Mouse (Mus musculus) midbrain, embryonic 13.5 days (tissue): ENCODE results near the gene Map2k1. TPM values are rescaled to one million over a fixed set of nuclear protein-coding genes. Genes with fewer than 3 reads are reported as not detected.
"Not testable (repeated sequence)": the region's sequence is repeated elsewhere in the genome, so short reads cannot be mapped to it uniquely, and the experiment has no call there.

Source experiments
- ATAC-seq: fragments of 200-750 bp; cut with Nextera tagmentation; 2 replicates; pipeline ENCODE4 v1.8.0; 2017; ENCODE audit warnings: mild to moderate bottlenecking, moderate TSS enrichment, moderate library complexity
- H3K27ac ChIP-seq: fragments of 300-500 bp; sonication (generic); 2 replicates; pipeline ENCODE4 v1.5.1; 2015; ENCODE audit warnings: inconsistent platforms, mild to moderate bottlenecking, moderate library complexity
- H3K27me3 ChIP-seq: fragments of 300-500 bp; sonication (generic); 2 replicates; pipeline ENCODE4 v1.6.1; 2015; ENCODE audit warnings: mild to moderate bottlenecking, inconsistent platforms
- H3K36me3 ChIP-seq: fragments of 300-500 bp; sonication (generic); 2 replicates; pipeline ENCODE4 v1.6.1; 2015; ENCODE audit warnings: mild to moderate bottlenecking, inconsistent platforms
- H3K4me1 ChIP-seq: fragments of 300-500 bp; sonication (generic); replicated peaks from 2 replicates; pipeline ENCODE4 v1.6.1; 2015; ENCODE audit warnings: inconsistent platforms
- H3K4me2 ChIP-seq: fragments of 300-500 bp; sonication (generic); replicated peaks from 2 replicates; pipeline ENCODE4 v1.6.1; 2015; ENCODE audit warnings: moderate library complexity, mild to moderate bottlenecking, inconsistent platforms
- H3K4me3 ChIP-seq: fragments of 300-500 bp; sonication (generic); replicated peaks from 2 replicates; pipeline ENCODE4 v1.5.1; 2015; ENCODE audit warnings: mild to moderate bottlenecking, inconsistent platforms
- H3K9ac ChIP-seq: fragments of 300-500 bp; sonication (generic); replicated peaks from 2 replicates; pipeline ENCODE4 v1.6.1; 2015; ENCODE audit warnings: mild to moderate bottlenecking, inconsistent platforms
- H3K9me3 ChIP-seq: fragments of 300-500 bp; sonication (generic); 2 replicates; pipeline ENCODE4 v1.6.1; 2016; ENCODE audit warnings: mild to moderate bottlenecking, inconsistent platforms
- WGBS: fragments of 180-500 bp; shearing (Covaris S2); methylation state at CpG from one replicate; pipeline ENCODE4 v1.1.7; 2015; 5-methylcytosine and 5-hydroxymethylcytosine counted together
- microRNA-seq: library from miRNA; unstranded; fragments of <30 nt; microRNA quantifications from one replicate; pipeline ENCODE4, GENCODE M21; 2016
- polyA plus RNA-seq: library from polyadenylated mRNA; unstranded; fragments of >200 nt; fragmentation: Nextera tagmentation; extraction: Ambion mirVana; gene quantifications from 2 replicates; pipeline ENCODE4 v1.2.1, GENCODE M21; 2015

Map2k1 gene
- polyA plus RNA-seq, 1 experiment from 2014 or later, result 46.6 TPM

DNA sequence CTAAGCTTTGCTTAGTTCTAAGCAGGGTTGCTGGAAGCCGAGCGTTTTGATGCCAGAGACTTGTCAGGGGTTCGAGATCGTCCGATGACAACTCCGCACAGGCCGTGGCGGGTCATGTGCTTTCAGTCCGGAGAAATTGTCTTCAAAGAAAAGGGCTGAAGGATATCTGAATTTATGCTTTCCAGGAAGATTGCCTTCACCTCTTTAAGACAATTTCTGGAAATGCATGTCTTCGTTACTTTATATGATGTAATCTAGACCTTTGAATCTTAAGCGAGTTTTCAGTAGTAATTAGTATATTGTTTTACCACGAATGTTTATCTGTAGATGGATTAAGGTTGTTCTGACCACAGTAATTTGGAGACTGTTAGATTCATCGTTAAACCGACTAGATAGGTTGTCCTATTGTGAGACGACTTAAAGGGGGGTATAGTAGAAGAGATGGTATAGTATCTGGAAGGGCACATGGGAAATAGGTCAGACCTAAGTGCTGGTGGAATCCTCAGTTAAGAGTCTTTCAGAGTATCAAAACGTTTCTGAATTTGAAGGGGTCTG lies 79.7 kb downstream of the Map2k1 start:
- Histone ChIP-seq H3K9ac (peak overlapping the region; percentile 86), H3K27me3 (no peaks in the 10 kb centered on the region), H3K9me3 (no peaks in the 10 kb centered on the region), H3K4me2 (peak overlapping the region; percentile 92), H3K27ac (peak overlapping the region; percentile 71), H3K36me3 (peaks cover 40% of the 10 kb centered on the region), H3K4me3 (peak overlapping the region; percentile 94), H3K4me1 (peaks cover 27% of the 10 kb centered on the region)
- under 1% methylated on average over 16 of the region's 16 CpGs for WGBS
- ATAC-seq, result no peak

DNA sequence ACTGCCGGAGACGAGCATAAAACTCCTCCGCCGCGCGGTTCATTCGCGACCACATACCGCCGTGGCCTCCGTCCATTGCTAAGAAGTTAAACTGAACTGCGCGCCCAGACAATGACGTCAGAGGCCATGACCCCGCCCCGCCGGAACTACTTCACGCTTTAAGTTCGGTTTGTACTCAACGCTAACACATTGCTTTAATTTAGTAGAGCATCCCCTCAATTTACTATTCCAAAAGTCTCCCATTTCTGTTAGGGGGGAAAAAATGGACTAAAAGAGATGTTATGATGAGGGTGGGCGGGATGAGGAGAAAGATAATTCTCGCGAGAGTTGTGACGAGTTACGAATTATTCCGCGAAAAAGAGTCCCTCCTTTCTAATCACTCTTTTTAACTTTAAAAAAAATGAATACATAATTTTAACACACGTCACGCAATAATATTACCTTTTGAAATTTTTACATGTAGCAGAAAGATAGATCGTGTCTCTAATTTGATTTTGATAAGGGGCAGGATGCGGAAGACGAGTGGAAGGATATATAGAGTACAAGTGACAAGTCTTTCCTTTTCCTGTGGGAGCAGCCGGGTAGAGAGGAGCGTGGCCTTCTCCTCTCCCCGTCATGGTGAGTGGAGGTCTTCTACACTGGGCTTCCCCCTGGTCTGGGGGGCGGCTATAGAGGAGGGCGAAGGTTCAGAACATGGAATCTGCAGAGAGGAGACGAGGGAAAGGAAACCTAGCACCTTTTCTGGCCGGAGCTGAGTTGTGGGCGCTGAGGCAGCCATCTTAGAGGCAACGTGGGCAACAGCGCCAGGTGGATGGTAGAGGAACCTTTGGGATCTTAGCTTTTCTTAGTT lies 80.4 kb downstream of the Map2k1 start, which contains the start of the genes Zwilch and Rpl4:
TSS of gene Zwilch (minus strand) at position 289 of the 850 bp plus-strand sequence.
TSS of gene Rpl4 (plus strand) at position 560 of the 850 bp plus-strand sequence.
- Histone ChIP-seq H3K4me2 (peak within 1 kb of the TSS; percentile 92), H3K36me3 (peaks cover 35% of the 10 kb centered on the region), H3K4me1 (peaks cover 25% of the 10 kb centered on the region), H3K27me3 (no peaks in the 10 kb centered on the region), H3K9me3 (no peaks in the 10 kb centered on the region), H3K27ac (peak within 1 kb of the TSS; percentile 76), H3K4me3 (peak within 1 kb of the TSS; percentile 94), H3K9ac (peak within 1 kb of the TSS; percentile 86)
- 0% methylated on average over 42 of the region's 42 CpGs for WGBS
- peak; percentile 92 for ATAC-seq

DNA sequence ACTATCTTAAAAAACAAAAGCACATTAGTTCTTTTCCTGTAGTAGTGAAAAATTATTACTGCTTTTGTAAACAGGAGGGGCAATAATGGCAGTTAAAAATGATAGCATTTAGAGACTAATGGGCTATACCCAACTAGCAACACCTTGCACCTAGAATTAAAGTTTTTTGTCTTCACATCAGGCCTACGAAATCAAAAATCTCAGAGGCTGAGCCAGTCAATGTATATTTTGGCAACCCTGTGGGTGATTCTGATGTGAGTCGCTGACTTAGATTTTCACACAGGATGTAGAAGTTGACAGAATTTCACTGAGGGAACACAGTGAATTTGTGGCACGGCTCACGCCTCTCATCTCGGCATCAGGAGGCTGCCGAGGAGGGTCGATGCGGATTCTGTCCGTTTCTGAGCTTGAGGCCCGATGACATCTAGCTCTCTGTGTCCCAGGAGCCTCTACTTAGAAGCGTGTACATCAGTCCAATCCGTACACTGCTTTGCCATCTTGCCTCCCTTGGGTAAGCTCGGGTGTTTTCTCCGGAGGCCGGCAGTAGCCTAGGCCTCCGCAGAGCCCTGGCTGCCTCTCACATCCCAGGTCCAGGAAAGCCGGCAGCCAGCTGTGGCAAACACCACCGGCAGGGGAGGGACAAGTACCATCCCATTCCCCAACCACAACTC lies 81.2 kb downstream of the Map2k1 start:
- peak overlapping the region; percentile 87 for H3K4me2 ChIP-seq
- peak overlapping the region; percentile 76 for H3K27ac ChIP-seq
- no peaks in the 10 kb centered on the region for H3K27me3 ChIP-seq
- 3% methylated on average over 18 of the region's 18 CpGs for WGBS
- peak; percentile 71 for ATAC-seq
- peak overlapping the region; percentile 94 for H3K4me3 ChIP-seq
- H3K9me3 ChIP-seq, result no peaks in the 10 kb centered on the region
- H3K4me1 ChIP-seq, result peaks cover 25% of the 10 kb centered on the region
- peaks cover 28% of the 10 kb centered on the region for H3K36me3 ChIP-seq
- H3K9ac ChIP-seq, result peak overlapping the region; percentile 76

DNA sequence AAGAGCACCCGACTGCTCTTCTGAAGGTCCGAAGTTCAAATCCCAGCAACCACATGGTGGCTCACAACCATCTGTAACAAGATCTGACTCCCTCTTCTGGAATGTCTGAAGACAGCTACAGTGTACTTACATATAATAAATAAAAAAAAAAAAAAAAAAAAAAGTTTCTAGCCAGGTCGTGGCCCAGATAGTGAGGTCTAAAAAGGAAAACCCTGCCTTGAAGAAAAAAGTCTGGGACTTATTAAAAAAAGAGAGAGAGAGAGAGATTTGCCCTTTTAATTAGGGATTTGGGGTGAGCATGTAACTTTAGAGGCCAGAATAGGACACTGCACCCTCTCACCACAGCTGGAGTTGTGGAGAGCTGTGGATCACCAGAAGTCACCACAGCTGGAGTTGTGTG lies 83.5 kb downstream of the Map2k1 start:
- H3K4me3 ChIP-seq, H3K27ac ChIP-seq, H3K36me3 ChIP-seq, H3K4me2 ChIP-seq, H3K9me3 ChIP-seq, H3K9ac ChIP-seq, H3K27me3 ChIP-seq, ATAC-seq: not testable (repeated sequence)
- 98% methylated on average over 3 of the region's 3 CpGs for WGBS
- peaks cover 21% of the 10 kb centered on the region for H3K4me1 ChIP-seq

DNA sequence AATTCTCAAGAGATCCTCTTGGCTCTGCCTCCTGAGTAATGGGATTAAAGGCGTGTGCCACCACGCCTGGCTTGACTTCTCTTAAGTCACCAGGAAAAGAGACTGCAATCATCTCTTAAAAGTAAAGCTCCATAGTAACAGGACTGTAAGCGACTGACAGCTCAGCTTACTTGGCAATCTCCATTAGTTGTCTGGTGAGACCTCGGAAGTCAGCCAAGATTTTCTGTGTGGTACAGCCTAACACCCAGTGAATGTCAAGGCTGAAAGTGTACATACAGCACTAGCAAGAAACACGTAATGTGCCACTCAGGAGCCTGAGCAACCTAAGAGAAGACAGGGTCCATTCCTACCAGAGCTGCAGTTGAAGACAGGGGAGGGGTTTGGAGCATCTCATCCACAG lies 93.0 kb downstream of the Map2k1 start:
- no peaks in the 10 kb centered on the region for H3K4me1 ChIP-seq
- H3K27ac ChIP-seq, result no peak overlapping the region
- 91% methylated on average over 5 of the region's 5 CpGs for WGBS
- no peaks in the 10 kb centered on the region for H3K27me3 ChIP-seq
- no peak overlapping the region for H3K9ac ChIP-seq
- H3K4me2 ChIP-seq, result no peak overlapping the region
- no peak overlapping the region for H3K4me3 ChIP-seq
- H3K36me3 ChIP-seq, result peaks cover 27% of the 10 kb centered on the region
- no peak for ATAC-seq
- H3K9me3 ChIP-seq, result no peaks in the 10 kb centered on the region

DNA sequence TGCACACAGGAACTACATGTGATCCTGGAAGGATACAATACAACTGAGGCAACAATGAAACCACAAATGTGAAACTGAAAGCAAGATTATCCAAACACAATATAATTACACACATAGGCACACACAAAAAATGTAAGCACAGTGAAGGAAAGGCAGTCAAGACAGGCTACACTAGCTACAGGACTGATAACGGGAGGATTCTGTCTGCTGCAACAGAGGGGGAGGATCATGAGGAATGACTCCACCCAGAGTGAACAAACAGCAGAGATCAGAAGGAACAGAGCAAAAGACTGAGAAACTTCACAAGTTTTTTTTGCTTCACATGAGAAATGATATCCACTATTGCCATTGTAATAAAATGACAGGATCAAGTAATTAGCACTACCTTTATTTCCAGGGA lies 96.8 kb downstream of the Map2k1 start:
- 97% methylated on average over 1 of the region's 1 CpGs for WGBS
- Histone ChIP-seq H3K9me3 (no peaks in the 10 kb centered on the region), H3K4me3 (no peak overlapping the region), H3K4me2 (no peak overlapping the region), H3K9ac (no peak overlapping the region), H3K4me1 (no peaks in the 10 kb centered on the region), H3K36me3 (peaks cover 32% of the 10 kb centered on the region), H3K27ac (no peak overlapping the region), H3K27me3 (no peaks in the 10 kb centered on the region)
- ATAC-seq, result no peak

DNA sequence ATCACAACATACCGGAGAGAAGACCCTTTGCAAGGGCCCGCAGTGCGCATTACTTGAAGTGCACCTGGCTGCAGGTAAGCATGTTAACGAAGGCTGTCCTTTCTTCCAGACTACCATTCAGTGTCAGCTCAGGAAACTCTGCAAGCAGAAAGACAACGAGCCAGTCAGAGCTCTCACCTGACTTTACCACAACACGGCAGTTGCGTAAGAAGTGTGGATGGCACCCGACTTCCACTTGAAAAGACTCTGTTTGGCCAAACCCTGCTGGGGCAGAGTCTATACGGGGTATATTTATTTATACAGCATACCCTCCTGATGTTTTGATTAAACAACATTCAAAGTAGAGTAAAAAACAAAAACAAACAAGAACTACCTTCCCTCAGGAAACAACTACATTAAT lies 113.6 kb downstream of the Map2k1 start:
- no peaks in the 10 kb centered on the region for H3K27me3 ChIP-seq
- no peak overlapping the region for H3K4me2 ChIP-seq
- H3K27ac ChIP-seq, result no peak overlapping the region
- no peaks in the 10 kb centered on the region for H3K9me3 ChIP-seq
- H3K4me3 ChIP-seq, result no peak overlapping the region
- 92% methylated on average over 9 of the region's 9 CpGs for WGBS
- H3K36me3 ChIP-seq, result peaks cover 5% of the 10 kb centered on the region
- no peaks in the 10 kb centered on the region for H3K4me1 ChIP-seq
- H3K9ac ChIP-seq, result no peak overlapping the region
- ATAC-seq, result no peak

- 6% methylated on average over 6 of the region's 6 CpGs for WGBS
- not testable (repeated sequence) for H3K9me3 ChIP-seq
Measured at GRCm38 (mm10) chr9:64138896-64139295, 114.5 kb downstream of the Map2k1 start.

More at GRCm38 (mm10) chr9:64138896-64139295, 114.5 kb downstream of the Map2k1 start:
- H3K9ac ChIP-seq, H3K27ac ChIP-seq, H3K36me3 ChIP-seq, H3K27me3 ChIP-seq, H3K4me1 ChIP-seq, ATAC-seq, H3K4me2 ChIP-seq, H3K4me3 ChIP-seq: not testable (repeated sequence)

Small RNAs within 50 kb of the gene (microRNA-seq; reads per million reads assigned to microRNA genes)
- gene Gm24106, result not detected

Other genes with a start within 250 kb of the Map2k1 start
- 1.2 and 2.4 TPM in 2 replicates for gene Smad6, start 231.6 kb downstream of the Map2k1 start, polyA plus RNA-seq
- gene Lctl, start 136.5 kb downstream of the Map2k1 start, polyA plus RNA-seq, result not detected in 2 replicates
- gene Zwilch, start 80.5 kb downstream of the Map2k1 start, polyA plus RNA-seq, result 9.3 and 10.9 TPM in 2 replicates
- gene Rpl4, start 80.3 kb downstream of the Map2k1 start, polyA plus RNA-seq, result 668 and 675 TPM in 2 replicates
- gene Snapc5, start 74.4 kb downstream of the Map2k1 start, polyA plus RNA-seq, result 39.2 and 44.9 TPM in 2 replicates
- gene Uchl4, start 18.4 kb downstream of the Map2k1 start, polyA plus RNA-seq, result 2.8 and 3.7 TPM in 2 replicates
- 110 and 133 TPM in 2 replicates for gene Tipin, start 27.9 kb upstream of the Map2k1 start, polyA plus RNA-seq
- gene Dis3l, start 87.7 kb upstream of the Map2k1 start, polyA plus RNA-seq, result 21.6 and 22.5 TPM in 2 replicates
- 9.4 and 10.2 TPM in 2 replicates for gene Megf11, start 132.0 kb upstream of the Map2k1 start, polyA plus RNA-seq